Mouse (Mus musculus) lung, embryonic 15.5 days (tissue): ENCODE measurements around the gene Il9r. TPM values are rescaled to one million over a fixed set of nuclear protein-coding genes. Genes with fewer than 3 reads are reported as not detected.

Experiments used
- ATAC-seq: fragments of 200-750 bp; cut with Nextera tagmentation; 2 replicates; pipeline ENCODE4 v1.8.0; 2017; ENCODE audit warnings: moderate number of reproducible peaks, borderline replicate concordance; ENCODE audit not compliant: low FRiP score, low TSS enrichment; ENCODE audit errors: extremely low read depth
- H3K27ac ChIP-seq: fragments of 300-500 bp; sonication (generic); 2 replicates; pipeline ENCODE4 v1.5.1; 2015; ENCODE audit warnings: moderate library complexity, mild to moderate bottlenecking, inconsistent platforms
- H3K27me3 ChIP-seq: fragments of 300-500 bp; sonication (generic); 2 replicates; pipeline ENCODE4 v1.6.1; 2015; ENCODE audit warnings: inconsistent platforms
- H3K36me3 ChIP-seq: fragments of 300-500 bp; sonication (generic); 2 replicates; pipeline ENCODE4 v1.6.1; 2015; ENCODE audit warnings: inconsistent platforms
- H3K4me1 ChIP-seq: fragments of 300-500 bp; sonication (generic); 2 replicates; pipeline ENCODE4 v1.6.1; 2015; ENCODE audit warnings: inconsistent platforms
- H3K4me2 ChIP-seq: fragments of 300-500 bp; sonication (generic); 2 replicates; pipeline ENCODE4 v1.6.1; 2015; ENCODE audit warnings: inconsistent platforms, mild to moderate bottlenecking, moderate library complexity
- H3K4me3 ChIP-seq: fragments of 300-500 bp; sonication (generic); 2 replicates; pipeline ENCODE4 v1.5.1; 2015; ENCODE audit warnings: mild to moderate bottlenecking, inconsistent platforms
- H3K9ac ChIP-seq: fragments of 300-500 bp; sonication (generic); 2 replicates; pipeline ENCODE4 v1.6.1; 2015; ENCODE audit warnings: inconsistent platforms
- H3K9me3 ChIP-seq: fragments of 300-500 bp; sonication (generic); 2 replicates; pipeline ENCODE4 v1.6.1; 2016; ENCODE audit warnings: inconsistent platforms
- WGBS: fragments of 180-500 bp; shearing (Covaris S2); methylation state at CpG from one replicate; pipeline ENCODE4 v1.1.7; 2015; 5-methylcytosine and 5-hydroxymethylcytosine counted together
- polyA plus RNA-seq: library from polyadenylated mRNA; unstranded; fragments of >200 nt; fragmentation: Nextera tagmentation; extraction: Ambion mirVana; gene quantifications from 2 replicates; pipeline ENCODE4 v1.2.1, GENCODE M21; 2015

The Il9r gene
- polyA plus RNA-seq, 1 experiment from 2014 or later = 0.45 TPM

GRCm38 (mm10) chr11:32226124-32226871 is 26.2 kb upstream of the Il9r start, which contains the start of gene Mpg:
TSS of gene Mpg (plus strand) at chr11:32226505.
- H3K4me3 ChIP-seq = peak within 1 kb of the TSS; percentile 59
- peak within 1 kb of the TSS; percentile 69 for H3K9ac ChIP-seq
- H3K36me3 ChIP-seq = peaks cover 19% of the 10 kb centered on the region
- WGBS = 4% methylated on average over 43 of the region's 47 CpGs
- peak; percentile 52; the same call in 1 of the 2 replicates for ATAC-seq
- H3K9me3 ChIP-seq = no peaks in the 10 kb centered on the region
- no peaks in the 10 kb centered on the region for H3K27me3 ChIP-seq
- H3K27ac ChIP-seq = peak within 1 kb of the TSS; percentile 97
- peaks cover 55% of the 10 kb centered on the region for H3K4me1 ChIP-seq
- H3K4me2 ChIP-seq = peak within 1 kb of the TSS; percentile 82

DNA sequence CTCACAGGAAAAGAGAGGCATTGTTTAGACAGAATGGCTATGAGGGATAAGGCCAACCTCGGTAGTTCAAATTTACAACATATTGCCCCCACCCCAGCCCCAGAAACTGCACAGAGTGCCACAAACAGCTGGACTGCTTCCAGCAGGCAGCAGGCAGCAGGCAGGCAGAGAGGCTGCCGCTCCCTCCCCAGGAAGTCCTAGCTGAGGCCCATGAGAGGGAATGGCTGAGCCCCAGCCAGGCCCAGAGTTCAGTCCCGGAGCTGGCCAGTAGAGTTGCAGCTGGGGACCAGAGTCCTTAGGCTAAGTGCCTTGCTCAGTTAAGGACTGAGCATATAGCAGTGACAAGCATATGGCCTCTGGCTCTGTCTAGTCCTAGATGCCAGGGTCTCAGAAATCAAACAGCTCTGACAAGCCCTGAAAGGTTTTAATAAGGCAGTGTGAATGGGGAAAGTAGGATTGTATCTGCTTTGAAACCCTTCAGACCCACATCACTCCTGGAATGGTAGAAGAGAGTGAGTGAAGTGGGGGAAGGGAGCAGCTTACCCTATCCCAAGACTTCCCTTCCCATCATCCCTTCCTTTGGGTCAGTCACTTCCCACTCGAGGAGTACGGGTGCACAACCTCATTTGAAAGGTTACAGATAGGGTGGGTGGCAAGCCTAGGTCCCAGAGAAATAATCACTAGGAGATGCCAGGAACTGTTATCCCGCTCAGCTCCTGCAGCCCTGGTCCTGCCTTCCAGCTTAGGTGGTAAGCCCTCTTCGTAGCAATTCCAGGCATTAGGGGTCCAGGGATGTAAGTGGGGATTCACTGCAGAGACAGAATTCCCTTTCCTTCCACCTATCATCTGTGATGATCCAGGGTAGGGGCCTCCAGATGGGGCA is 25.4 kb upstream of the Il9r start:
- H3K4me2 ChIP-seq = peak overlapping the region; percentile 82
- peaks cover 12% of the 10 kb centered on the region for H3K36me3 ChIP-seq
- H3K4me1 ChIP-seq = peaks cover 62% of the 10 kb centered on the region
- H3K4me3 ChIP-seq = no peak overlapping the region
- WGBS = 35% methylated on average over 7 of the region's 7 CpGs
- ATAC-seq = peak; percentile 27; the same call in 1 of the 2 replicates
- peak overlapping the region; percentile 97 for H3K27ac ChIP-seq
- H3K9ac ChIP-seq = no peak overlapping the region
- H3K9me3 ChIP-seq = no peaks in the 10 kb centered on the region
- H3K27me3 ChIP-seq = no peaks in the 10 kb centered on the region

DNA sequence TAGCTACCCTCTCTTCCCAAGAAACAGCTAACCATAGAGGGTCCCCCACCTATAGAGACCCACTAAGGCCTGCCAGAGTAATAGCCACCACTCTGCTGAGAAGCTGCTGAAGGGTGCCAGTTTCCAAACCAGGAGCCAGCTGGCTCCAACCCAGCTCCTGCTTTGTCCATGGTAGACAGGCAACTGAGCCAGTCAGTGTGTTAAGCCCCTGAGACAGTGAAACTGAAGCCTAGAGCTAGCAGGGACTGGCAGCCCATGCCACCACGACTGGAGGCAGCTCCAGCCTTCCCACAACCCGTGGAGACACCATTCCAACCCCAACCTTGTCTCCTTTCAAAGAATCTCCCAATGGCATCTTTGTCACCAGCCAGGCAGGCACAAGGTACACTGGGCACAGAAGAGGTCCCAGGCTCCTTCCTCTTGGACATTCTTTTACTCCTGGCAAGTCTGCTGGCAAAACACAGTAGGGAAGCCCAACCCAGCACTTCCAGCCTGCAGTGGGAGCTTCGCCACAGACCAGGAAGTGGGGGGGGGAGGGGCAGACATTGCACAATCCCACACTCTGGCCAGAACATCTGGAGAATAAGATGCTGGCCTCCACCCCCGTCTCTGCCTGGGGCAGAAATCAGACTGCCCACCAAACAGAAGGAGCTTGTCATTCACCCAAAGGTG is 24.5 kb upstream of the Il9r start:
- Histone ChIP-seq H3K9ac (no peak overlapping the region), H3K4me3 (no peak overlapping the region), H3K36me3 (0 out of 2 replicates have a peak, but pooled peaks cover 5% of the 10 kb centered on the region), H3K4me2 (peak overlapping the region; percentile 82), H3K9me3 (no peaks in the 10 kb centered on the region), H3K4me1 (peaks cover 71% of the 10 kb centered on the region), H3K27me3 (no peaks in the 10 kb centered on the region), H3K27ac (peak overlapping the region; percentile 97)
- peak; percentile 58 for ATAC-seq
- WGBS = 17% methylated on average over 4 of the region's 4 CpGs

DNA sequence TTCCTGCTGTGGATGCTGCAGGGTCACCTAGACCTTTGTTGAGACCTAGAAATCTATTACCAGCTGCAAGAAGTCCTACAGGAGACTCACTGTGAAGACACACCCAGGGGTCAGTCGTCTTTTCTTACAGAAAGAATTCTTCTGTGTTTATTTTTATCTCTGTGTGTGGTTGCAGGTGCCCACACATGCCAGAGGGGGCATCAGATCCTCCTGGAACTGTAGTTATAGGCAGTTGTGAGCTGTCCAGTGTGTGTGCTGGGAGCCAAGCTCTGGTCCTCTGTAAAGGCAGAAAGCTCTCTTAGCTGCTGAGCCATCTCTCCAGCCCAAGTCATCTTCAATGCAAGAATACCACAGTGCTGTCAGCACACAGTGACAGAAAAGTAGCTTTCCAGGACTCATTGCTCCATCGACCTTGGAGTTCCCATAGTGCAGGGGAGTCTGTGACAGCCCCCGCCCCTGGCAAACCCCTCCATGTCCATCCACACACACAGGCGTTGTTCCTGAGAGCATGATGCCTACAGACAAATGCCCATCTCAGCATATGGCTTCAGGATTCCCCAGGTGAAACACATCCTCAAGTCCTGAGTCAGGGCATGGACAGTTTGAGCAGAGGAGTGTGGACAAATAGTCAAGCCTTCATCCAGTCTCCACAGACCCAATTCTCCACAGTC is 23.4 kb upstream of the Il9r start:
- H3K4me2 ChIP-seq = no peak overlapping the region
- no peak overlapping the region for H3K9ac ChIP-seq
- H3K4me1 ChIP-seq = peaks cover 83% of the 10 kb centered on the region
- H3K27ac ChIP-seq = peak overlapping the region; percentile 98; the same call in 1 of the 2 replicates
- no peak for ATAC-seq
- 73% methylated on average over 4 of the region's 4 CpGs for WGBS
- H3K9me3 ChIP-seq = no peaks in the 10 kb centered on the region
- H3K4me3 ChIP-seq = no peak overlapping the region
- no peaks in the 10 kb centered on the region for H3K27me3 ChIP-seq
- H3K36me3 ChIP-seq = no peaks in the 10 kb centered on the region

GRCm38 (mm10) chr11:32222570-32223194 is 22.6 kb upstream of the Il9r start:
- Histone ChIP-seq H3K4me3 (peak overlapping the region; percentile 85), H3K36me3 (no peaks in the 10 kb centered on the region), H3K9ac (peak overlapping the region; percentile 98), H3K27ac (peak overlapping the region; percentile 98), H3K27me3 (no peaks in the 10 kb centered on the region), H3K4me2 (peak overlapping the region; percentile 86), H3K4me1 (peaks cover 79% of the 10 kb centered on the region), H3K9me3 (no peaks in the 10 kb centered on the region)
- no peak for ATAC-seq
- WGBS = 6% methylated on average over 21 of the region's 21 CpGs

- peak within 1 kb of the TSS; percentile 98 for H3K27ac ChIP-seq
- no peaks in the 10 kb centered on the region for H3K36me3 ChIP-seq
- peak within 1 kb of the TSS; percentile 86 for H3K4me2 ChIP-seq
- no peaks in the 10 kb centered on the region for H3K27me3 ChIP-seq
- WGBS = under 1% methylated on average over 69 of the region's 72 CpGs
- no peaks in the 10 kb centered on the region for H3K9me3 ChIP-seq
- peak within 1 kb of the TSS; percentile 98 for H3K9ac ChIP-seq
- ATAC-seq = peak; percentile 56
- peaks cover 72% of the 10 kb centered on the region for H3K4me1 ChIP-seq
- peak within 1 kb of the TSS; percentile 85 for H3K4me3 ChIP-seq
These were observed 21.9 kb upstream of the Il9r start, which contains the start of gene Rhbdf1 for GRCm38 (mm10) chr11:32221951-32222409. TSS of gene Rhbdf1 (minus strand) at chr11:32222300.

GRCm38 (mm10) chr11:32221225-32221950 is 21.3 kb upstream of the Il9r start:
- no peaks in the 10 kb centered on the region for H3K27me3 ChIP-seq
- H3K4me1 ChIP-seq = peaks cover 69% of the 10 kb centered on the region
- peak overlapping the region; percentile 98 for H3K9ac ChIP-seq
- H3K27ac ChIP-seq = peak overlapping the region; percentile 98
- peak overlapping the region; percentile 86 for H3K4me2 ChIP-seq
- no peaks in the 10 kb centered on the region for H3K9me3 ChIP-seq
- ATAC-seq = peak; percentile 56
- H3K36me3 ChIP-seq = peaks cover under 1% of the 10 kb centered on the region; the same call in 1 of the 2 replicates
- WGBS = under 1% methylated on average over 44 of the region's 46 CpGs
- peak overlapping the region; percentile 85 for H3K4me3 ChIP-seq

GRCm38 (mm10) chr11:32220607-32221224 is 20.6 kb upstream of the Il9r start:
- Histone ChIP-seq H3K4me2 (peak overlapping the region; percentile 86), H3K4me3 (peak overlapping the region; percentile 85), H3K27ac (peak overlapping the region; percentile 98), H3K36me3 (peaks cover 7% of the 10 kb centered on the region; the same call in 1 of the 2 replicates), H3K9me3 (no peaks in the 10 kb centered on the region), H3K9ac (peak overlapping the region; percentile 98), H3K27me3 (no peaks in the 10 kb centered on the region), H3K4me1 (peaks cover 64% of the 10 kb centered on the region)
- 28% methylated on average over 10 of the region's 10 CpGs for WGBS
- ATAC-seq = no peak; the same call in 1 of the 2 replicates

DNA sequence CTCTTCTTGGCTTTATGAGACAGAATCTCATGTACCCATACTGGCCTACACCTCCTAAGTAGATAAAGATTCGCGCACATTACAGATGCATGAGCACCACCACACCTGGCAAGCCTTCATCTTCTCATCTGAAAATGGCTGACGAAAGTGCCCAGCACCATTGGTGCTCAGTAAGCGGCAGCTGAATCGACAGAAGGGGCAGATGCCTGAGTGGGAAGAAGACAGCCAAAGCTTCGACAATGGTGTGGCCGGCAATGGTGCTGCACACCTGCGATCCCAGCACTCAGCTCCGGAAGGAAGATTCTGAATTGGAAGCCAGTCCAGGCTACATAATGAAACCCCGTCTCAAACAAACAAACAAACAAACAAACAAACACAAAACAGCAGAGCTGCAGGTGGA is 19.2 kb upstream of the Il9r start:
- H3K4me1 ChIP-seq = peaks cover 50% of the 10 kb centered on the region

More for the DNA sequence above, 19.2 kb upstream of the Il9r start:
- peaks cover 21% of the 10 kb centered on the region for H3K36me3 ChIP-seq
- no peak overlapping the region for H3K4me3 ChIP-seq
- H3K9me3 ChIP-seq = no peaks in the 10 kb centered on the region
- no peak overlapping the region for H3K9ac ChIP-seq
- H3K27me3 ChIP-seq = no peaks in the 10 kb centered on the region
- H3K27ac ChIP-seq = no peak overlapping the region
- H3K4me2 ChIP-seq = no peak overlapping the region
- no peak for ATAC-seq
- 84% methylated on average over 10 of the region's 10 CpGs for WGBS
